In the genomic region with DNA sequence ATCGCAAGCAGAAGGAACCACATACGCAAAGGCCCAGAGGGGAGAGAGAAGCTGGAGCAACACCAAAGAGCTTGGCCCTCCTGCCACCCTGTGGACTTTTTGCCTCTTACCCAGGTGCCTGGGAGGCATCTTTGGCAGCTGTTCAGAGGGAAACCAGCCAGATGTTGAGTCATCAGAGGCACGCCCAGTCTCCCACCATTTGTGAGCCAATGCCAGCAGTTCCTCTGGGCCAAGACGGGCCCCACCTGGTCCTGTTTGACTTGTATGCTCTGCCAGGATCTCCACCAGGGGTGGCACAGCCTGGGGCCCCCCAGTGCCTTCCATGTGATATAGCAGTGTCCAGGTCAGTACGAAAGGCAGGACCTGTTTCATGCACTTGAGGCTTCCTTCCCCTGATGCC, we compare ENCODE assay signal across 10 mouse cellular contexts. TPM values are rescaled to one million over a fixed set of nuclear protein-coding genes. Genes with fewer than 3 reads are reported as not detected.
DNase-seq lines count a peak whose midpoint lies in the region; ATAC-seq and TF ChIP-seq lines count a peak whose summit lies in the region.
"Had no signal": no experiment of that assay in that cellular context is flagged by ENCODE, and none has a peak within 500 bp of the region (broad histone marks: within the 10 kb centered on the region; RNA-seq: fewer than 3 reads in every experiment).

No protein-coding gene starts in this region.

- no peak for ATAC-seq in inflammation-experienced regulatory T-cells, adult 6 months

- H3K79me2 ChIP-seq in CH12.LX (replicated peaks; ENCODE audit: control insufficient read depth, extremely low read depth, insufficient read depth, poor library complexity, severe bottlenecking): no peaks in the 10 kb centered on the region

- no peaks in the 10 kb centered on the region for H3K9me3 ChIP-seq in CH12.LX (replicated peaks; ENCODE audit: low read length)
- H3K9me3 ChIP-seq: heart, embryonic 13.5 days had no signal

- in situ Hi-C loops in CH12.LX (cut with MboI; ENCODE audit: low pct_ligation_motif_present, low pct_unique_long_range_greater_than_20kb, low sequenced_read_pairs): no loop called here

- no peak overlapping the region for H3K4me3 ChIP-seq in CH12.LX (replicated peaks in 1 of 3; ENCODE audit: low read depth in 2 of 3, low read length in 2 of 3, poor library complexity in 1 of 3)
- H3K4me3 ChIP-seq: heart, embryonic 13.5 days; myocyte had no signal

- no peak overlapping the region for H3K4me2 ChIP-seq in CH12.LX (ENCODE audit: insufficient read depth, low read depth, poor library complexity, severe bottlenecking)
- H3K4me2 ChIP-seq: heart, embryonic 13.5 days had no signal

- peak in 1 of 2 experiments; percentile 15; a peak in 1 of 4 replicates for TF ChIP-seq CTCF in CH12.LX (conservative IDR thresholded peaks at IDR 0.05 in 1 of 2, IDR thresholded peaks at IDR 0.05 in 1 of 2; ENCODE audit: low read depth in 2 of 2, low read length in 2 of 2)

- TF ChIP-seq POLR2A in CH12.LX (IDR thresholded peaks at IDR 0.05; ENCODE audit: low read depth, low read length): no peak

- TF ChIP-seq EP300 in CH12.LX (IDR thresholded peaks at IDR 0.05; ENCODE audit: low read length): no peak

- peak; percentile 41 to 59 for DNase-seq in heart, adult 18-20 months
- no peak for DNase-seq in heart, adult 9 months (ENCODE audit: low spot score in 2 of 2)
- no peak for DNase-seq in CH12.LX (ENCODE audit: extremely low read depth)
- DNase-seq in cerebellum, postnatal 36 days: peak; percentile 17 to 33
- peak; percentile 56 for DNase-seq in lung, postnatal 14 days
- no peak for DNase-seq in spleen, adult 18-20 months
- DNase-seq in right cerebral cortex, postnatal 10 days (ENCODE audit: low spot score in 2 of 2): no peak

- no peak overlapping the region for H3K9ac ChIP-seq in CH12.LX (ENCODE audit: insufficient read depth, low read depth)
- H3K9ac ChIP-seq: heart, embryonic 13.5 days had no signal

- TF ChIP-seq RAD21 in CH12.LX (IDR thresholded peaks at IDR 0.05; ENCODE audit: low read depth, low read length): peak; percentile 12

- dilution Hi-C loops in CH12.LX (cut with MboI; ENCODE audit: extremely low pct_ligation_motif_present, extremely low pct_unique_long_range_greater_than_20kb, low sequenced_read_pairs): no loop called here

- no peaks in the 10 kb centered on the region for H3K36me3 ChIP-seq in CH12.LX (replicated peaks in 1 of 2; ENCODE audit: control insufficient read depth in 1 of 2, insufficient read depth in 1 of 2, low read length in 1 of 2)
- H3K36me3 ChIP-seq: heart, embryonic 13.5 days had no signal

- H3K27me3 ChIP-seq in CH12.LX (replicated peaks): no peaks in the 10 kb centered on the region

- H3K4me1 ChIP-seq in CH12.LX (ENCODE audit: control insufficient read depth in 1 of 2, insufficient read depth in 2 of 2): peaks cover 2 to 16% of the 10 kb centered on the region in 2 experiments; a peak in 2 of 4 replicates

- no peak overlapping the region for H3K27ac ChIP-seq in CH12.LX (ENCODE audit: insufficient read depth, low read depth)
- H3K27ac ChIP-seq: heart, embryonic 13.5 days had no signal

TF ChIP-seq in CH12.LX, 34 proteins besides CTCF, POLR2A, EP300 and RAD21:
- no peak for TF ChIP-seq NRF1 (IDR thresholded peaks at IDR 0.05; ENCODE audit: low read depth, low read length)
- TF ChIP-seq RCOR1 (conservative IDR thresholded peaks at IDR 0.05; ENCODE audit: low read depth, low read length): no peak
- TF ChIP-seq KAT2A (IDR thresholded peaks at IDR 0.05; ENCODE audit: insufficient replicate concordance, low read length): no peak
- peak; percentile 27; the same call in 1 of the 2 replicates for TF ChIP-seq SMC3 (IDR thresholded peaks at IDR 0.05; ENCODE audit: low read depth, low read length)
- TF ChIP-seq SIN3A (IDR thresholded peaks at IDR 0.05; ENCODE audit: low read length): no peak
- no peak for TF ChIP-seq MXI1 (IDR thresholded peaks at IDR 0.05; ENCODE audit: low read depth, low read length)
TF ChIP-seq in CH12.LX: peak in this region for 1.

RNA-seq across cellular contexts. Expression of a gene that starts 21.9 kb away (rescaled TPM):
- 10 to 100 TPM; 17.5 to 22.4 TPM for total RNA-seq in heart, adult 18-20 months (2021)
- 34.4 and 40.5 TPM in 2 replicates for total RNA-seq in CH12.LX (2012; rRNA removed)
- 62.8 and 65.0 TPM in 2 replicates for total RNA-seq in CH12.LX (2014; rRNA removed)
- polyA plus RNA-seq in CH12.LX (2012; ENCODE audit: insufficient read length, low read depth): 58.3 and 61.3 TPM in 2 replicates
- polyA plus RNA-seq in inflammation-experienced regulatory T-cells, adult 6 months (2017; shearing (Covaris generic)): 10 to 100 TPM; 52.1 to 67.1 (median 63.0) TPM

Comparison
In these comparisons a context has a peak if more than half of its experiments do, and no peak if none do; other contexts are left out.
1. DNase-seq: peak in heart, adult 18-20 months (2 of 2), cerebellum, postnatal 36 days (2 of 2) and lung, postnatal 14 days (single experiment); none in heart, adult 9 months (0 of 2), CH12.LX (single experiment), spleen, adult 18-20 months (0 of 2) and right cerebral cortex, postnatal 10 days (0 of 2).